Comparison of ENCODE assay signal across 24 mouse cellular contexts in genomic region chr17:53577754-53578153, GRCm38 (mm10). TPM values are rescaled to one million over a fixed set of nuclear protein-coding genes. Genes with fewer than 3 reads are reported as not detected.
DNase-seq lines count a peak whose midpoint lies in the region; ATAC-seq and TF ChIP-seq lines count a peak whose summit lies in the region.
"Had no signal": no experiment of that assay in that cellular context is flagged by ENCODE, and none has a peak within 500 bp of the region (broad histone marks: within the 10 kb centered on the region; RNA-seq: fewer than 3 reads in every experiment).

No protein-coding gene starts in this region.

- peaks cover 39% of the 10 kb centered on the region for H3K4me1 ChIP-seq in liver, adult 2 months (ENCODE audit: control insufficient read depth, insufficient read depth, low read length)
- H3K4me1 ChIP-seq in liver, embryonic 12.5 days: peaks cover 62% of the 10 kb centered on the region
- H3K4me1 ChIP-seq: forebrain, embryonic 15.5 days; midbrain, embryonic 15.5 days had no signal

- H3K27me3 ChIP-seq in liver, adult 2 months (ENCODE audit: control insufficient read depth, insufficient read depth, low read length): no peaks in the 10 kb centered on the region
- H3K27me3 ChIP-seq in liver, embryonic 12.5 days (replicated peaks): no peaks in the 10 kb centered on the region
- H3K27me3 ChIP-seq: forebrain, embryonic 15.5 days; liver, embryonic 13.5 days; midbrain, embryonic 15.5 days had no signal

- no peak for ATAC-seq in liver, embryonic 12.5 days
- peak; percentile 70 for ATAC-seq in CD4-positive, CD25-positive, alpha-beta regulatory T cell, adult 4 months
- ATAC-seq: forebrain, embryonic 15.5 days; midbrain, embryonic 15.5 days had no signal

- no peak for TF ChIP-seq POLR2A in liver, adult 2 months (IDR thresholded peaks at IDR 0.05; ENCODE audit: extremely low read depth, insufficient read depth, low read length)

- DNase-seq in cerebellum, adult 9-11 months: peak; percentile 34
- DNase-seq in cerebellum, postnatal 36 days: no peak
- no peak for DNase-seq in liver, adult 2 months (ENCODE audit: extremely low read depth, low read depth, low spot score)
- DNase-seq in induced T-regulatory cell, adult 2 months (ENCODE audit: low read depth): peak; percentile 44
- no peak for DNase-seq in urinary bladder, adult 18-20 months (ENCODE audit: low spot score in 2 of 2)
- DNase-seq in thymus, postnatal 36 days: no peak
- DNase-seq: adrenal gland, postnatal 36 days; heart, adult 11 months; kidney, adult 2 months; kidney, postnatal 25 days; layer of hippocampus, adult 9-11 months; liver, embryonic 13.5 days; lung, postnatal 10 days; retina, postnatal 1 day had no signal

- H3K36me3 ChIP-seq in liver, adult 2 months (ENCODE audit: control insufficient read depth, insufficient read depth, low read length): no peaks in the 10 kb centered on the region
- peaks cover 6% of the 10 kb centered on the region for H3K36me3 ChIP-seq in liver, embryonic 12.5 days
- H3K36me3 ChIP-seq: forebrain, embryonic 15.5 days; liver, embryonic 13.5 days; midbrain, embryonic 15.5 days had no signal

- H3K9ac ChIP-seq in liver, adult 2 months (ENCODE audit: low read depth, low read length): no peak overlapping the region
- no peak overlapping the region for H3K9ac ChIP-seq in liver, embryonic 12.5 days
- H3K9ac ChIP-seq: forebrain, embryonic 15.5 days; midbrain, embryonic 15.5 days had no signal

- no peak overlapping the region for H3K4me2 ChIP-seq in liver, embryonic 12.5 days
- H3K4me2 ChIP-seq: forebrain, embryonic 15.5 days; midbrain, embryonic 15.5 days had no signal

- WGBS in liver, adult 2 months: 45% methylated on average over 5 of the region's 5 CpGs
- WGBS in liver, embryonic 12.5 days (ENCODE audit: insufficient replicate concordance): 63% methylated on average over 5 of the region's 5 CpGs

- H3K9me3 ChIP-seq in liver, embryonic 12.5 days (replicated peaks): no peaks in the 10 kb centered on the region
- H3K9me3 ChIP-seq: forebrain, embryonic 15.5 days; liver, embryonic 13.5 days; midbrain, embryonic 15.5 days had no signal

- H3K79me2 ChIP-seq in liver, adult 2 months (ENCODE audit: control insufficient read depth, insufficient read depth, low read length): peaks cover 44% of the 10 kb centered on the region

- H3K27ac ChIP-seq in liver, adult 2 months (replicated peaks; ENCODE audit: insufficient read depth, low read depth, low read length): peak overlapping the region; percentile 15; the same call in 1 of the 2 replicates
- H3K27ac ChIP-seq in liver, embryonic 12.5 days: no peak overlapping the region
- H3K27ac ChIP-seq: forebrain, embryonic 15.5 days; hindbrain, postnatal 0 days; midbrain, embryonic 15.5 days had no signal

- no peak overlapping the region for H3K4me3 ChIP-seq in liver, adult 2 months (ENCODE audit: insufficient read depth, low read depth, low read length)
- H3K4me3 ChIP-seq in liver, embryonic 12.5 days: no peak overlapping the region
- H3K4me3 ChIP-seq: forebrain, embryonic 15.5 days; liver, embryonic 13.5 days; midbrain, embryonic 15.5 days had no signal

- no peak for TF ChIP-seq CTCF in liver, adult 2 months (IDR thresholded peaks at IDR 0.05; ENCODE audit: low read depth, low read length)

RNA-seq across cellular contexts. Expression of gene Kat2b, which starts 11.1 kb away (rescaled TPM):
- total RNA-seq in liver, adult 2 months (2014; rRNA removed): 56.0 and 57.4 TPM in 2 replicates
- polyA plus RNA-seq in liver, adult 2 months (2012; rRNA removed): 14.1 and 15.6 TPM in 2 replicates
- polyA plus RNA-seq in liver, embryonic 12.5 days (2016; fragmentation: Nextera tagmentation; extraction: Ambion mirVana): 4.9 and 5.1 TPM in 2 replicates
- 10 to 100 TPM; 18.7 to 31.5 TPM for polyA plus RNA-seq in CD4-positive, CD25-positive, alpha-beta regulatory T cell, adult 4 months (2017; shearing (Covaris generic))

RNA-seq across cellular contexts. Expression of gene Pp2d1, which starts 38.5 kb away (rescaled TPM):
- 0.09 TPM in 1 of 2 replicates, not detected in the other for total RNA-seq in liver, adult 2 months (2014; rRNA removed)
- polyA plus RNA-seq in liver, adult 2 months (2012; rRNA removed): not detected in 2 replicates
- 0.14 and 0.21 TPM in 2 replicates for polyA plus RNA-seq in liver, embryonic 12.5 days (2016; fragmentation: Nextera tagmentation; extraction: Ambion mirVana)
- polyA plus RNA-seq in CD4-positive, CD25-positive, alpha-beta regulatory T cell, adult 4 months (2017; shearing (Covaris generic)): 1 to 10 TPM in 1 of 2 experiments, under 1 TPM in 1; 0.60 to 1.2 TPM
- total RNA-seq: adrenal gland, postnatal 36 days; common myeloid progenitor, adult 5-6 weeks; gastrocnemius, adult 18-20 months; hematopoietic stem cell, adult 5-6 weeks; hindbrain, postnatal 0 days; left cerebral cortex, postnatal 10 days; megakaryocyte, adult 5-6 weeks had no signal
- polyA plus RNA-seq: kidney, adult 2 months had no signal

Comparison
In these comparisons a context has a peak if more than half of its experiments do, and no peak if none do; other contexts are left out.
1. DNase-seq: peak in cerebellum, adult 9-11 months (single experiment) and induced T-regulatory cell, adult 2 months (single experiment); none in cerebellum, postnatal 36 days (0 of 2), liver, adult 2 months (single experiment), urinary bladder, adult 18-20 months (0 of 2) and thymus, postnatal 36 days (0 of 2).